Mouse (Mus musculus): ENCODE measurements around the gene Eif2ak4. TPM values are rescaled to one million over a fixed set of nuclear protein-coding genes. Genes with fewer than 3 reads are reported as not detected.

Eif2ak4 gene
- polyA plus RNA-seq, 1 experiment from 2014 or later = 14.2 TPM

Other genes starting within 250 kb of the Eif2ak4 start
- gene Fsip1, start 131.7 kb upstream of the Eif2ak4 start, polyA plus RNA-seq (2016; fragmentation: Nextera tagmentation; extraction: Ambion mirVana) = 2.4 and 2.5 TPM in 2 replicates
- 0.04 and 0.17 TPM in 2 replicates for gene Gpr176, start 15.2 kb upstream of the Eif2ak4 start, polyA plus RNA-seq (2016; fragmentation: Nextera tagmentation; extraction: Ambion mirVana)
- 238 and 240 TPM in 2 replicates for gene Srp14, start 91.1 kb downstream of the Eif2ak4 start, polyA plus RNA-seq (2016; fragmentation: Nextera tagmentation; extraction: Ambion mirVana)
- 3.8 and 4.5 TPM in 2 replicates for gene Bmf, start 161.1 kb downstream of the Eif2ak4 start, polyA plus RNA-seq (2016; fragmentation: Nextera tagmentation; extraction: Ambion mirVana)
- gene Bub1b, start 209.6 kb downstream of the Eif2ak4 start, polyA plus RNA-seq (2016; fragmentation: Nextera tagmentation; extraction: Ambion mirVana) = 168 and 179 TPM in 2 replicates

All from forebrain, embryonic 10.5 days (tissue).